Mouse (Mus musculus): ENCODE results near the gene Zfp462.
"Not testable (repeated sequence)": the region's sequence is repeated elsewhere in the genome, so short reads cannot be mapped to it uniquely, and the experiment has no call there.

The Zfp462 gene

GRCm38 (mm10) chr4:54953657-54954395 lies 9.0 kb downstream of the Zfp462 start:
- DNase-seq = no peak

GRCm38 (mm10) chr4:54954455-54954854 lies 9.6 kb downstream of the Zfp462 start:
- no peak for DNase-seq

DNA sequence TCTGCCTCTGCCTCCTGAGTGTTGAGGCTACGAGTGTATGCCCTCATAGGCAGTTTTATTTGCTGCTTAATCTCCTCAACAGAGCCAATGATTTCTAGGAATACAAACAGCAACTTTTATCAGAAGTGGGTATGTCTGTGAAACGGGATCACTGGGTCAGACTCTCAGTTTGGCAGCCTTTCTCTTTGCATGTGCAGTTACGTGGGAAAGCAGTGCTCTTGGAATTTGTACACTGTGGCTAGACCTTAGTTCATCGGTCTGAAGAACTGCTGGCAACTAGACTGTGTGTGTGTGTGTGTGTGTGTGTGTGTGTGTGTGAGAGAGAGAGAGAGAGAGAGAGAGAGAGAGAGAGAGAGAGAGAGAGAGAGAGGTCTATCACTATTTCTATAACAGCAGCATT lies 15.9 kb downstream of the Zfp462 start:
- DNase-seq = no peak

DNA sequence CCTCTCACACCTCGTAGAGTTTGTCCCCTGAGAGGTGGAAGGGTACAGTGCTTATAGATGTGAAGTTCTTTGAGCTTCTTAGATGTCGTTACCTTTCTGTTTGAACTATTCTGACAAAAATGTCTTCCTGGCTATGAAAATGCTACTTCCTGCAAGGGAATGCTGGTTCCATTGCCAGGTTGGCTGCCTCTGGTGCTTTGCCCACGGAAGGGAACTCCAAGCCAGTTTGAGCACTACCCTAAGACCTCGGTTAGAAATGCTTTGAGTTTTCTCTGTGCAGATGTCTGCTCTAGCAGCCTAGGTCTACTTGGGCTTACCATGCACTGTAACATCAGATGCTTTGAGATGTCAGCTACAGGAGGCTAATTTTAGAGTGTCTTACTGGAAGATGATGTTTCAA lies 17.3 kb downstream of the Zfp462 start:
- no peak for DNase-seq

DNA sequence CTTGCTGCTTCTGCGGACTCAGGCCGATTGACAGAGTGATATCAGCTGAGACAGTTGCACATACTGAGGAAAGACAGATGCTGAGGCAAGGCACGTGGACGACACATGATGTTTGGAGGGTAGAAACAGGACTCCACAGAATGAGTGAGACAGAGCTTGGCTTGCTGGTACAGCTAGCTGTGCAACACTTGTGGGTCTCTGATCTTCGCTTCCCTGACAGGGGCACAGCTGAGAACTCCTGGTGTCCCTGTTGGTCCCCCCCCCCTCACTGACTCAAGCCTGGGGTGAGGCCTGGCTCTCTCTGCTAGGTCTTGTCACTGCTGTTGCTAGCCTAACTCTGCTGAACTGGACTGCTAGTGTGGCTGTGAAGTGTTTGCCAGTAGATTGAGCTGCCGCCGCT lies 18.7 kb downstream of the Zfp462 start:
- no peak for DNase-seq

DNA sequence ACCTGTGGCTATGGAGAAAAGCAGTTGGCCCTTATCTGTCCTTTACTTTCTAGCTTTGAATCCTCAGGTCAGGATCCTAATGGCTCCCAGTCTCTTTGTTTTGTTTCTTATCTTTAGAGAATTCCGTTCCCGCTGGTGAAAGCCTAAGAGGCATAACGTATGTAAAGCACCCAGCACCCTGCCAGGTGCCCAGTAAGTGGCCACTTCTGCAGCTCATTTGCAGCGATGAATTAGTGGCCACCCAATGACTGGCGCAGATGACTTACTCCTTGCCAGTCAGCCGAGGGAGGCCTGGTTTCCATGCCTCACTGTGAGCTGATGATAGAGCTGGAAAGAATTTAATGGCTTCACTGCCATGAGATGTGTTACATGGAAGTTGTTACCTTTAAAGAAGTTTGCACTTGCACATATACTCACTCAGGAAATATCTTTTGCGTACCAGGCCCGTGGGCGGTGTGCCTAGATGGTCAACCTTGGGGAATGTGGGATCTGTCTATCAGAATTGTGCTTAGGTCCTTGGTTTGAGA lies 20.4 kb downstream of the Zfp462 start:
- DNase-seq = no peak

DNA sequence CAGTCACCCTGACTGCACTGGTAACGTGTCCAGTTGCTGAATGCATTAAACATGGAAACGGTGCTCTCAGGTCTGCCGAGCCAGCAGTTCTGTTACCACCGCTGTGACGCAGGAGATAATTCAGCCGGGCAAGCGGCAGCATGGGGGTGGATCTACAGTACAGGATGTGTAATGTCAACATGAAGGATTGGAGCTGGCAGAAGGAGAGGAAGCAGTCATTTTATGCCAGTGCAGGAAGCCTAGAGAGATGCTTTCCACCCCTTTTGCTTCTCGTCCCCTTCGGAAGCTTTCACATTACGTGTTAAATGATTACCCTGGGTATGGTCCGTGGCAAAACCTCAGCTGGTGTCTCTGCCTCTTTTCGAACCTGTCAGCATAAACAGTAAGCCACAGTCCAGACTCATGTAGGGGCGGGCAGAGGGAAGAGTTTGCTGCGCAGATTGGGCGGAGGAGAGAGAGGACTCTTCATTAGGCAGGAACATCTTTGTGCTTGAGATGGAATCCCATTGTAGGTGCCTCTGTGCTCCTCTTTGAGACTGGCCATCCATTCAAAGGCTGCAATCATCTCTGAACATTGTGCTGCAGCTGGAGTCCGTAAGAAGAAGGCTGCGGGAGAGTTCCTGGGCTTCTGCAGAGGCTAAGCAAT lies 21.4 kb downstream of the Zfp462 start:
- DNase-seq = no peak

- no peak for DNase-seq
Observed at GRCm38 (mm10) chr4:54967166-54967565, 22.3 kb downstream of the Zfp462 start.

DNA sequence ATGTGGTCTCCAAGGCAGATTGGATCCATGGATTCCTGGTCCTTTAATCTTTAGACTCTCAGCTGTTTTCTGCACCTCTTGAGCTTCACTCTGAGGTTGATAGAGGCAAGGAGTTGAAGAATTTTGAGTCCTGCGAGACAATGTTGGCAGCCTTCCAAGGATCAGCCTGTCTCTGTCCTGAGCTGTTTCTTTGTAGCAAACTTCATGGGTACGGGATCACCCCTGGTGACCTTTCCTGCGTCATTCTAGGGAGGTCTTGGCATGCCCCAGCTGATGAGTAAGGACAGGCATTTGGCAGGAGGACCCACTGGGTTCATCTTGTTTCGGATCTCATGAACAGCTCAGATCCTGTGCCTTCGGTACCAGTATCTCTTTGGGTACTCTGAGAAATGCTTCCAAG lies 22.9 kb downstream of the Zfp462 start:
- DNase-seq = no peak

DNA sequence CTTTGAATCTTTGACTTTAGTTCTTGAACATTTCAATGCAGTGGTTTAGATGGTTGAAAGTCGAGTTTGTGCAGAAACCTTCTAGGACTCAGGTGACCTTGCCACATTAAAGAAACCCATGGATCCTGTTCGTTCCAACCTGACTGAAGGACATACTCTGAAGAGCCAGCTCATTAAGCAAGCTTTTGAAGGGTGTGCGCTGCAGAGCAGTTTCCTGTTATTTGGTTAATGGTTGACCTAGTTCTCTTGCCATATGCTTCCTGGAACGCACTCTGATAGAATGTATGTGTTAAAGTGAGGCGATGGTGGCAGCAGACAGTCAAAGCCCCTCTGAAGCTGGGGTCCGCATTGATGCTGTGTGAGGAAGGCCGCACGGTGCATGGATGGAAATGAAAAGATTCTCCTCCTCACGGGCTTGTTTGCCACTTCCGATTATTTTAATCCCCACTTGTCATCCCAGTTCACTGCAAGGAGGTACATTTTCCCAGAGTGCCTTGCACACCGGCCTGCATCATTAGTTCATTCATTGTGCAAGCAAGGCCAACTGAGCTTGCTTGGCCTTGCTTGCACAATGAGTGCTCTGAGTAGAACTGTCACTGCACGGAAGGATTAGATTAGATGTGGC lies 24.9 kb downstream of the Zfp462 start:
- DNase-seq = no peak

DNA sequence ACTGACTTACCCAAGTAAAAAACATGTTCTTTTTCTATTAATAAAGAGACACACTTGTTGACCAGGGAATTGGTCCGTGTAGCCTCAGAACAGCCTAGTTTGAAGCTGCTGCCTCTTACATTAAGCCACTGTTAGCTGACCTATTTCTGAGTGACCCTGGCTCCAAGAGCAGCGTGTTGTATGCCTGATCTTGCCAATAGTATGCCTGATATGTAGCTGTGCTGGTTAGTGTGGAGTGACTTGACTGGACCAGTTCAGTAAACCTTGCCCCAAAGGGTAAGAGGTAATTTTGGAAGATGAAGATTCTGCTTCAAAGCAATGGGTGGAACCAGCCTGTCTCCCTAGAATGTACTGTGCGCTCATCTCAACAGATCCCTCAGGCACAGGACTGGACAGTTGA lies 26.5 kb downstream of the Zfp462 start:
- DNase-seq = no peak

GRCm38 (mm10) chr4:54972096-54972495 lies 27.2 kb downstream of the Zfp462 start:
- no peak for DNase-seq

GRCm38 (mm10) chr4:54972827-54973560 lies 28.1 kb downstream of the Zfp462 start:
- DNase-seq = no peak

GRCm38 (mm10) chr4:54979771-54980472 lies 35.1 kb downstream of the Zfp462 start:
- DNase-seq = no peak

- DNase-seq = no peak
Observed at GRCm38 (mm10) chr4:54984502-54984901, 39.7 kb downstream of the Zfp462 start.

GRCm38 (mm10) chr4:54986671-54987070 lies 41.8 kb downstream of the Zfp462 start:
- no peak for DNase-seq

GRCm38 (mm10) chr4:54987256-54987655 lies 42.4 kb downstream of the Zfp462 start:
- DNase-seq = no peak

DNA sequence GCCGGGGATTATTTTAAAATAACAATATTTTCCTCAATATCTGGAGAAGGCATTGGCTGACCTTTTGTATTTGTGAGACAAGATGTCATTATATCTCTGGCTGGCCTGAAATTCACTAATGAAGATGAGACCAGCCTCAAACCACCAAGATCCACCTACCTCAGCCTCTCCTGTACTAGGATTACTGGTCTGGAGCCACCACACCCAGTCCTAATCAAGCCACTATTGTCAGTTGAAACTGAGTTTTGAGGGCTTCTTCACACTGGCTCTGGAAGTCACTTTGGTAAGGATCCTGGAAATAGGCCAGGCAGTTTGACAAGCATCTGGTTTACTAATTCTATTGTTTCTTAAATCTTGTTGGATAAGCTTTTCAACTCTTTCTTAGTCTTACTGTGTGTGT lies 43.1 kb downstream of the Zfp462 start:
- DNase-seq = no peak

DNA sequence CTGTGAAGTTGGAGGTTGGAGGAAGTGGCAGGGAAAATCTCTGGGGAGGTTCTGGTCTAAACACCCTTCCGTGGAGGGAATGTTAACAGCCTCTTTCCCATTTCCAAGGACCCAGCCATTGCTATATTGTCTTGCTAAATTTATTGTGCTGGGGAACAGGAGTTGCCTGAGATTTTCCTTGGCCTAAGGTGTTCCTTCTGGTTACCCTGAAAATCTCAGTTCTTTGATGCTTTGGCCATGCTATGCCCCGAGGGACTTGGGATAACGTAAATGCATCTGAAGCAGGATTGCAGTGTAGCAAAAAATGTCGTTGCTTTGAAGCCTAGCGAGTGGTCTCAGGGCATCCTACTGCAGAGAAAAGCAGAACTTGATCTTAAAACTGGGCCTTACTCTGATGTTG lies 47.1 kb downstream of the Zfp462 start:
- DNase-seq = no peak

DNA sequence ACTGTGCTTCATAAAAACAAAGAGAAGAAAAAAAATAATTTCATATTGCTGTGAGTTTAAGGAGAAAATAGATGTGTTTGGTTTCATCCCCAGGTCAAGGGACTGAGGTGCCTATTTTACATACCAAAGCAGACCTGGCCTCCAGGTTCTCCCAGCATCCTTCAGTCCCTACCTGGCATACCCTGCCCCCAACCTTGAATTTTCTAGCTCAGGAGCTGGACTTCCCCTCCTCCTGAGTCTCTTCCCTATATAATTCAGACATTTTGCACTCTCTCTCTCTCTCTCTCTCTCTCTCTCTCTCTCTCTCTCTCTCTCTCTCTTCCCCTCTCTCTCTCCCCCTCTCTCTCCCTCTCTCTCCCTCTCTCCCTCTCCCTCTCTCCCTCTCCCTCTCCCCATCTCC lies 48.2 kb downstream of the Zfp462 start:
- not testable (repeated sequence) for DNase-seq

GRCm38 (mm10) chr4:54995258-54995657 lies 50.4 kb downstream of the Zfp462 start:
- no peak for DNase-seq

DNA sequence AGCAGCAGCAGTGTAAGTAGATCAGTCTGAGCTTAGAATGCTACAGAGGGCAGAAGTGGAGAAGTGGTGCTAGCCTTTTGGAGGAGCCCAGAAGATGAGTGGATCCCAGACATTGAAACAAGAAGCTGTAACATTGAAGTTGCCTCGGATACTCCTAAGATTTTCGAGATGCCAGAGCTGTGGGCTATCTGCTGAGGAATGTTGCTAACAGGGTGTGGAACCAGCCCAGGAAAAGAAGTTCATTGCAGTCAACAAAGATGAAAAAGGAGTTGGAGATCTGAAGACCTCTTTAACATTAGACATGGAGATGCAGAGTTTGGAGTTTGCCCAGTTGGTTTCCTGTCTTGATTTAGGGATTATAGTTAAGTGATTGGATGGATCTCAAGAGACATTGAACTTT lies 51.2 kb downstream of the Zfp462 start:
- no peak for DNase-seq
